Mouse (Mus musculus) Patski (cell line): ENCODE measurements around the gene Caap1. TPM values are rescaled to one million over a fixed set of nuclear protein-coding genes. Genes with fewer than 3 reads are reported as not detected.

Experiments
- ATAC-seq: fragments of 100-300 bp; one replicate; pipeline ENCODE4 v1.8.0; 2021
- CTCF ChIA-PET: fragments of 350-600 bp; sonication (Branson Sonifier 250); formaldehyde crosslinking; loops from one replicate; lab custom pipeline; 2022; ENCODE audit warnings: inconsistent platforms; lab: Charles Lee
- POLR2A ChIA-PET: fragments of 350-600 bp; sonication (Branson Sonifier 250); formaldehyde crosslinking; loops from one replicate; lab custom pipeline; 2022; ENCODE audit warnings: antibody characterized with exemption, inconsistent platforms; lab: Charles Lee
- DNase-seq: peaks from one replicate; pipeline ENCODE4 v3.0.0-alpha.2; 2011; ENCODE audit warnings: low read depth, low spot score
- H3K27me3 ChIP-seq: fragments of 371-371 bp; one replicate; pipeline ENCODE4 v1.5.1; 2021
- CTCF ChIP-seq: fragments of 100-300 bp; IDR thresholded peaks from one replicate; pipeline ENCODE4 v1.5.1; 2021
- in situ Hi-C: fragments of 300-500 bp; cut with MboI; formaldehyde crosslinking; loops from 3 replicates; pipeline ENCODE4 v1.11.1; 2018; ENCODE audit warnings: low pct_unique_long_range_greater_than_20kb, mixed read lengths
- polyA plus RNA-seq: library from polyadenylated mRNA; unstranded; gene quantifications from one replicate; pipeline ENCODE4 v1.2.3, GENCODE M21; 2021

Caap1 gene
- polyA plus RNA-seq, 1 experiment from 2014 or later, result 9.7 TPM

- no peak for TF ChIP-seq CTCF
- H3K27me3 ChIP-seq, result no peaks in the 10 kb centered on the region
- ChIA-PET CTCF (interaction anchor here (2.1 kb wide), 1 partner anchor 15 kb away, joined by 4 read pairs; no protein-coding TSS in a partner anchor), POLR2A (no interaction called here)
- DNase-seq (no peak), ATAC-seq (no peak)
- in situ Hi-C loops, result loop anchor here (25.0 kb wide), 1 partner anchor 503 kb away; no protein-coding TSS in a partner anchor
These were observed 41.2 kb downstream of the Caap1 start for GRCm38 (mm10) chr4:94515366-94515765.

GRCm38 (mm10) chr4:94476749-94477399 lies 79.7 kb downstream of the Caap1 start:
- no peak for TF ChIP-seq CTCF
- CTCF ChIA-PET, result no interaction called here
- DNase-seq (no peak), ATAC-seq (no peak)
- POLR2A ChIA-PET, result interaction anchor here (0.6 to 0.7 kb wide), 2 partner anchors 29 to 117 kb away, joined by 3 read pairs; no protein-coding TSS in a partner anchor
- in situ Hi-C loops, result no loop called here
- H3K27me3 ChIP-seq, result no peaks in the 10 kb centered on the region

GRCm38 (mm10) chr4:94473286-94473685 lies 83.3 kb downstream of the Caap1 start:
- no peak for TF ChIP-seq CTCF
- in situ Hi-C loops, result no loop called here
- DNase-seq (no peak), ATAC-seq (no peak)
- ChIA-PET CTCF (no interaction called here), POLR2A (no interaction called here)
- H3K27me3 ChIP-seq, result no peaks in the 10 kb centered on the region

- no peaks in the 10 kb centered on the region for H3K27me3 ChIP-seq
- ChIA-PET CTCF (no interaction called here), POLR2A (no interaction called here)
- TF ChIP-seq CTCF, result no peak
- in situ Hi-C loops, result no loop called here
- no peak for DNase-seq
- no peak for ATAC-seq
These were observed 97.2 kb downstream of the Caap1 start for GRCm38 (mm10) chr4:94459424-94459823.

GRCm38 (mm10) chr4:94454857-94455256 lies 101.7 kb downstream of the Caap1 start:
- TF ChIP-seq CTCF, result no peak
- in situ Hi-C loops, result no loop called here
- H3K27me3 ChIP-seq, result no peaks in the 10 kb centered on the region
- no peak for ATAC-seq
- POLR2A ChIA-PET, result no interaction called here
- CTCF ChIA-PET, result no interaction called here
- DNase-seq, result no peak

Other genes starting within 250 kb of the Caap1 start
- gene Gm10306, start 250 bp downstream of the Caap1 start, polyA plus RNA-seq, result 0.14 TPM
- 51.6 TPM for gene Plaa, start 46.4 kb upstream of the Caap1 start, polyA plus RNA-seq
- gene Ift74, start 57.7 kb upstream of the Caap1 start, polyA plus RNA-seq, result 46.5 TPM
- 0.12 TPM for gene Lrrc19, start 93.3 kb upstream of the Caap1 start, polyA plus RNA-seq
- gene Tek, start 182.5 kb upstream of the Caap1 start, polyA plus RNA-seq, result not detected